Mouse (Mus musculus) cerebellum, adult 8-10 months (tissue): ENCODE data around the gene Birc6.
"Not testable (repeated sequence)": the region's sequence is repeated elsewhere in the genome, so short reads cannot be mapped to it uniquely, and the experiment has no call there.

Source experiments
- DNase-seq: peaks from one replicate; pipeline ENCODE4 v3.0.0; 2022

Gene Birc6

DNA sequence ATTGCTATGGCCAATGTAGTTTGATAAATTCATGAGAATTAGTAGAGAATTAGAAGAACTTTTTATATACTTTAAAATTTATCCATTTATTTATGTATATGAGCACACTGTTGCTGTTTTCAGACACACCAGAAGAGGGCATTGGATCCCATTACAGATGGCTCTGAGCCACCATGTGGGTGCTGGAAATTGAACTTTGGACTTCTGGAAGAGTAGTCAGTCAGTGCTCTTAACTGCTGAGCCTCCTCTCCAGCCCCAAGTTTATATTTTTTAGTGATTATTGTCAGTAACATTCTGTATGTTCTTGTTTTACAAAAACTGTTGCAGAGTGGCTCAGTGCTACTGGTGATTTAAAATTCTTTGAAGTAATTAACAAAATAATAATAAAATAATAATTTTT, 36.1 kb downstream of the Birc6 start:
- DNase-seq = no peak

- DNase-seq = no peak
Measured at GRCm38 (mm10) chr17:74569219-74569618, 41.1 kb downstream of the Birc6 start.

GRCm38 (mm10) chr17:74570585-74570984, 42.5 kb downstream of the Birc6 start:
- DNase-seq = no peak

DNA sequence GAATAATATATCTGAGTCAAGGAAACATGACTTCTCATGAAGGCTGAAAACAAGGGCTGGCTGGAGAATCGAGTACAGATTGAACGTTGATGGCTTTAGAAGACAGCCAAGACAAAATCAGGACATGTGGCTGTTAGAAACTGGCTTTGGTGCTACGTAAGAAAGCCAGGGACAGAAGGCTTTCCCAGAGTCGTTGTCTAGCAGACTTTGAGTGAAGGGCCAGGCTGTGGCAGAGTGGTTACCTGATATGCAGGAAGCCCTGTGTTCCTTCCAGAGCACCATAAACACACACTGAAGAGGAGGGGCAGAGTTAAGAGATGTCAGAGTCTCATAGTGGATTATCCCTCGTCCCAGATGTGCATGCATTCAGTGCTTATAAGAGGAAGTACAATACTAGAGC, 49.1 kb downstream of the Birc6 start:
- DNase-seq = no peak

GRCm38 (mm10) chr17:74579586-74579985, 51.5 kb downstream of the Birc6 start:
- DNase-seq = no peak

GRCm38 (mm10) chr17:74580738-74581137, 52.6 kb downstream of the Birc6 start:
- DNase-seq = no peak

DNA sequence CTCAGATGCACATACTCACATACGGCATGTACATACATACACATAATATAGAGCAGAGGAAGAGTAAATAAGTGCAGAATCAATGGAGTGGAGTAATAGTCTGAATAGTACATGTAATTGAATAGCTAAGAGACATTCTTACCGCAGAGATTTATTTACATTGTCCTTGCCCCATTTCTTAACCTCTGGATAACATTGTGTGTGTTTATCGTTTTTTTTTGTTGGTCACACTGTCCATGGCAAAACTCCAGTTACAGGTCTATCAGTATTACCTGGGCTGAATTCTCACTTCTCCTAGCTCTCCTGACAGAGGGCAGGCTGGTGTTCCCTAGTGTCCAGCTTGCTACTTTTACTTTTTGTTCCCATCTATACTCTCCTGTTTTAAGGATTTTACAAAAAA, 58.7 kb downstream of the Birc6 start:
- DNase-seq = no peak

GRCm38 (mm10) chr17:74598908-74599307, 70.8 kb downstream of the Birc6 start:
- no peak for DNase-seq

- DNase-seq = no peak
Measured at GRCm38 (mm10) chr17:74599396-74599795, 71.3 kb downstream of the Birc6 start.

GRCm38 (mm10) chr17:74601201-74601600, 73.1 kb downstream of the Birc6 start:
- DNase-seq = no peak

GRCm38 (mm10) chr17:74630798-74631197, 102.7 kb downstream of the Birc6 start:
- no peak for DNase-seq

DNA sequence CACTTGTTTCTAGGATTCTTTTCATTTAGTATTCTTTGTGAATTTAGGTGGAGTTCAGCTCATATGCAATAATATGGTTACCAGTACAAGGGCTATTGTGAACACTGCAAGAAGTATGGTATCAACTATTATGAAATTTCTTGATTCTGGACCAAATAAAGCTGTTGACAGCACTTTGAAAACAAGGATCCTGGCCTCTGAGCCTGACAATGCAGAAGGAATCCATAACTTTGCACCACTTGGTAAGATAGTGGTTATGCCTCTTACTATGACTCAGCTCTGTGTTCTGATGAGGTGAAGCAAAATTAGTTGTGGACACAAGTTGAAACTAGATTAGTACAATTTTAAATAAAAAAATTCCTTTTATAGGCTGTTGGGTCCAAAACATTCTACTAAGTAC, 114.3 kb downstream of the Birc6 start:
- no peak for DNase-seq

- no peak for DNase-seq
Measured at GRCm38 (mm10) chr17:74658362-74658761, 130.3 kb downstream of the Birc6 start.

GRCm38 (mm10) chr17:74668010-74668409, 139.9 kb downstream of the Birc6 start:
- no peak for DNase-seq

DNA sequence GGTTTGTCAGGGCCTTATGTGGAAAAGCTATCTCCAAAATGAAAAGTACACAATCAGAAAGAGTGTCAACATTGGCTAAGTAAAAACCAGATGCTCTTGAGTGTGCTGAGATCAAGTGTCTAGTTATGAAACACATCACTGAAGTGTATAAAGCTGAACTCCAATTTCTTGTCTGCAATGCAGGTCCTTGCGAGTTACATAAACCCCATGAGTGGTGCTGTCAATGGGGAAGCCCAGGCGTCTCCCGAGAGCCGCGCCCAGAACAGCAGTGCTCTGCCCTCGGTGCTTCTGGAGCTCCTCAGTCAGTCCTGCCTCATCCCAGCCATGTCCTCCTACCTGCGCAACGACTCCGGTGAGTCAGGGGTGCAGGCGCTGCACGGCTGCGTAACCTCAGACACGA, 141.9 kb downstream of the Birc6 start:
- no peak for DNase-seq

DNA sequence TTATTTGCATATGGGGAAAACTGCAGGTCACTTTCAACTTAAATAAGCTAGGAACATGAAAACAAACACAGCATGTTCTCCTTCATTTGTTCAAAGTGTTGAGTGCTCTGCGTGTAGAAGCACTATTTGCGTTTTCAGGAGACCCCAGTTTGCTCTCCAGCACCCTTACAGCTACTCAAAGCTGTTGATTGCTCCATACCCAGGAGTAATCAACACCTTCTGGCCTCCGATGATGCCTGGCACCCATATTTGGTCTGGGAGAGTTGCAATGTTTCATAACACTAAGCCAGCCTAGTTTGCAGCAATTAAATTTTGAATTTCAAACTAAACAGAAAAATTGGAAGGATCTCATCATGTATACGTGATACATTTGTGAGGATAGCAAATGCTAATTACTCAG, 144.4 kb downstream of the Birc6 start:
- no peak for DNase-seq

DNA sequence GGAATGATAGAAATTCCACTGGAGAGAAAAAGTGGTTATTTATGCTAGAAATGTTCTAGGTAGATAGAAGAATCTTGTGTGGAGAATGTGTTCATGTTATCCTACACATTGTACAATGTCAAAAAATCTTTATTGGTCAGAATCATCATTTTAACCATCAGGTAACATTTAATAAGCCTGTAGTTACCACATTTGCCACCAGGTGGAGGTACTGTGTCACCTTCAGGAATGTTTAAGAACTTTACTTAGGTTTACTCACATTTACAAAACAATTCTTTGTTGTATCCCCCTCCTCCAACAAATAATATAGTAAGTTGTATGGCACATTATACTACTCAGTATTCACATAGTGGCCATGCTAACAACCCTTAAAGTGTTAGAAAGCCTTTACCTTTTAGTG, 145.2 kb downstream of the Birc6 start:
- DNase-seq = peak; percentile 15

DNA sequence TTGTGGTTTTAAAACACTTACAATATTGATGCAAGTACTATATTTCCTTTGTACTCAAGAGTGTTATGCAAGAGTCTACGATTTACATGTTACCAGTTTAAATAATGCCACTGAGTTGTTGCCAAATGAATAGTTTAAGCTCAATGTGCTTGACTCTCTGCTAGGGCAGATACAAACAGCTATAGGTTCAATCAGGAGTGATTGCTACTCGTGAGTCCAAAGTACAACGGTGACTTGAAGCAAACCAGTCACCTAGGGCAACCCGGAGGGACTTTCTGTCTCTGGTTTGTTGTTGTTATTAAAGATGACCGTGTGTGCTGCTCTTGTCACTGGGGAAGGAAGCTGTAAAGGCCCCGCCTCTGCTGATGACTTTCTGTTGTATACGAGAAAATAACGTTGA, 150.0 kb downstream of the Birc6 start:
- DNase-seq = no peak

GRCm38 (mm10) chr17:74684927-74685326, 156.8 kb downstream of the Birc6 start:
- no peak for DNase-seq

- no peak for DNase-seq
Measured at GRCm38 (mm10) chr17:74688555-74688954, 160.5 kb downstream of the Birc6 start.

GRCm38 (mm10) chr17:74689406-74689805, 161.3 kb downstream of the Birc6 start:
- no peak for DNase-seq

DNA sequence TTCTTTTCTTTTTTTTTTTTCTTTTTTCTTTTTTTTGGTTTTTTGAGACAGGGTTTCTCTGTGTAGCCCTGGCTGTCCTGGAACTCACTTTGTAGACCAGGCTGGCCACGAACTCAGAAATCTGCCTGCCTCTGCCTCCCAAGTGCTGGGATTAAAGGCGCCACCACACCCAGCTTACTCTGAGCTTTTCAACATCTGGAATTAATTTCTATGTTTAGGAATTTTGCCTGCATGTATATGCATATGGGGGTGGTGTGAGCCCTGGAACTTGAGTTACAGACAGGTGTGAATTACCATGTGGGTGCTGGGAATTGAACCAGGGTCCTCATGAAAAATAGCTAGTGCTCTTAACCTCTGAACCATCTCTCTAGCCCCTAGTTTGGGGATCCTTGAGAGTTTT, 173.6 kb downstream of the Birc6 start:
- DNase-seq = not testable (repeated sequence)

- no peak for DNase-seq
Measured at GRCm38 (mm10) chr17:74705480-74705879, 177.4 kb downstream of the Birc6 start.

GRCm38 (mm10) chr17:74706593-74706992, 178.5 kb downstream of the Birc6 start:
- no peak for DNase-seq

DNA sequence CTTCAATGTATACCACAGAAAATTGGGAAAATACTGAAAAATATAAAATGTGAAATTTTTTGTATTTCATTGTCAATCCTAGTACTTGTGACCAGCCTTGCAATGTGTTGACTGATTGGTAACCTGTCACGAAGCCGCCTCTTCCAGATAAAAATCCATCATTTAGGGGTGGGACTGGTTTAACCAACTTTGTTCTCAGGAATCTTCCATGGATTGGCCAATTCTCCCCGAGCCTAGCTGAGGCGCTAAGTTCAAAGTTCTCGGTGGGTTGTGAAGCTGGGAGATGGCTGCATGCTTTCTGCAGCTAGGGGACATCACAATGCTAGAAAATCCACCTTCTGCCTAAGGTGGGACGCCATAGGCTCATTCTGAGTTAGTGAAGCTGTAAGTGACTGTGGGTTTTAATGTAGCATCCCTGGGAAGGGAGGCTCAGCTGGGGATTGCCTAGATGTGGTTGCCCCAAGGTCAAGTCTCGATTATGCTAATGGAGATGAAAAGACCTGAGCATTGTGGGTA, 179.6 kb downstream of the Birc6 start:
- DNase-seq = no peak

GRCm38 (mm10) chr17:74710731-74711130, 182.6 kb downstream of the Birc6 start:
- DNase-seq = no peak
